Mouse (Mus musculus): ENCODE data around the gene Ppp2r2c. TPM values are rescaled to one million over a fixed set of nuclear protein-coding genes. Genes with fewer than 3 reads are reported as not detected.

The Ppp2r2c gene
- polyA plus RNA-seq, 1 experiment from 2014 or later = 0.19 TPM

DNA sequence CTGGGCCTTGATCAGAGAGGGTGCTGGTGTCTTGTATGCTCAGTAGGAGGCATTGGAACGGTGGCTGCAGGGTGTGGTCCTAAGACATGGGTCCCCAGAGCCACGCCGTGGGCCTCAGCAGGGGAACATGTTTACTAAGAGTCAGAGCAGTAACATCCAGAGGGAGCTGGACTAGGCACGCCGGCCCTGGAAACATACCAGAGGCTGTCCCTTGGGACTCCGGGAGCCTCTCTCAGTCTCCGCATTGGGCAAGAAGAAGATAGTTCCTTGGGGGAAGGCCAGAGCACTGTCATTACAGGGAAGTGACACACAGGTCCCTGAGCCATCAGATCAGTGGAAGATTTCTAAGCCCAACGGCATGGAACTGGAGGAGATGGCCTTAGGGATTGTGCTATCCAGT is 36.9 kb downstream of the Ppp2r2c start:
- no peak for ATAC-seq (replicated peaks; ENCODE audit: insufficient number of reproducible peaks, low FRiP score, low TSS enrichment)
- Histone ChIP-seq H3K9me3 (replicated peaks; ENCODE audit: control insufficient read depth, low read length) (no peaks in the 10 kb centered on the region), H3K36me3 (ENCODE audit: control insufficient read depth, insufficient read depth, low read length) (no peaks in the 10 kb centered on the region), H3K4me3 (ENCODE audit: low read depth, low read length) (no peak overlapping the region), H3K4me2 (no peak overlapping the region), H3K9ac (ENCODE audit: low read depth, low read length) (no peak overlapping the region), H3K4me1 (ENCODE audit: control insufficient read depth, insufficient read depth, low read length) (no peaks in the 10 kb centered on the region), H3K27me3 (ENCODE audit: control insufficient read depth, insufficient read depth, low read length) (no peaks in the 10 kb centered on the region), H3K27ac (ENCODE audit: low read depth, low read length) (no peak overlapping the region)
- 71% methylated on average over 8 of the region's 8 CpGs for WGBS (ENCODE audit: insufficient replicate concordance)

GRCm38 (mm10) chr5:36907695-36908094 is 39.4 kb downstream of the Ppp2r2c start:
- Histone ChIP-seq H3K9me3 (replicated peaks; ENCODE audit: control insufficient read depth, low read length) (no peaks in the 10 kb centered on the region), H3K4me3 (ENCODE audit: low read depth, low read length) (no peak overlapping the region), H3K4me2 (no peak overlapping the region), H3K4me1 (ENCODE audit: control insufficient read depth, insufficient read depth, low read length) (no peaks in the 10 kb centered on the region), H3K36me3 (ENCODE audit: control insufficient read depth, insufficient read depth, low read length) (no peaks in the 10 kb centered on the region), H3K9ac (ENCODE audit: low read depth, low read length) (no peak overlapping the region), H3K27ac (ENCODE audit: low read depth, low read length) (no peak overlapping the region), H3K27me3 (ENCODE audit: control insufficient read depth, insufficient read depth, low read length) (peaks cover 15% of the 10 kb centered on the region)
- no peak for ATAC-seq (replicated peaks; ENCODE audit: insufficient number of reproducible peaks, low FRiP score, low TSS enrichment)
- WGBS (ENCODE audit: insufficient replicate concordance) = 60% methylated on average over 10 of the region's 10 CpGs

GRCm38 (mm10) chr5:36909545-36909944 is 41.2 kb downstream of the Ppp2r2c start:
- Histone ChIP-seq H3K36me3 (ENCODE audit: control insufficient read depth, insufficient read depth, low read length) (no peaks in the 10 kb centered on the region), H3K27me3 (ENCODE audit: control insufficient read depth, insufficient read depth, low read length) (peaks cover 19% of the 10 kb centered on the region), H3K9me3 (replicated peaks; ENCODE audit: control insufficient read depth, low read length) (no peaks in the 10 kb centered on the region), H3K27ac (ENCODE audit: low read depth, low read length) (no peak overlapping the region), H3K4me3 (ENCODE audit: low read depth, low read length) (no peak overlapping the region), H3K4me2 (no peak overlapping the region), H3K9ac (ENCODE audit: low read depth, low read length) (no peak overlapping the region), H3K4me1 (ENCODE audit: control insufficient read depth, insufficient read depth, low read length) (no peaks in the 10 kb centered on the region)
- WGBS (ENCODE audit: insufficient replicate concordance) = 75% methylated on average over 21 of the region's 21 CpGs
- ATAC-seq (replicated peaks; ENCODE audit: insufficient number of reproducible peaks, low FRiP score, low TSS enrichment) = no peak

DNA sequence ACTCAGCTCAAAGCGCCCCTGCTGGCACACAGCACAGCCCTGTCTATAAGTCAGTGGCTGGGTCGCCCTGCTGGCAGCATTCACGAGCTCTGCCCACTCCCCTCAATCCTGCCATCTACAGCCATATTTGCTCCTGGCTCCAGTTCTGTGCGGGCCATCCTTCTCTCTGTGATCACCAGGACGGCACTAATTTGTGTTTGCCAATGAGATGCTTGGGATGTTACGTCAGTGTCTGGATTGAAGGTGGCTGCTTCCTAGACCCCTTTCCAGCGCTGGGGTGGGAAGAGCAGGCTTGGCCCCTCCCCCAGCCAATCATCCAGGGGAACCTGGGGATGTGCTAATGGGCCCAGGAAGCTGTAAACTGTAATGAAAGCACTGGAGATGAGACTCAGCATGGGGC is 42.7 kb downstream of the Ppp2r2c start:
- Histone ChIP-seq H3K4me3 (ENCODE audit: low read depth, low read length) (no peak overlapping the region), H3K4me1 (ENCODE audit: control insufficient read depth, insufficient read depth, low read length) (no peaks in the 10 kb centered on the region), H3K9ac (ENCODE audit: low read depth, low read length) (no peak overlapping the region), H3K27ac (ENCODE audit: low read depth, low read length) (no peak overlapping the region), H3K36me3 (ENCODE audit: control insufficient read depth, insufficient read depth, low read length) (no peaks in the 10 kb centered on the region), H3K27me3 (ENCODE audit: control insufficient read depth, insufficient read depth, low read length) (peaks cover 19% of the 10 kb centered on the region), H3K9me3 (replicated peaks; ENCODE audit: control insufficient read depth, low read length) (no peaks in the 10 kb centered on the region), H3K4me2 (no peak overlapping the region)
- WGBS (ENCODE audit: insufficient replicate concordance) = 17% methylated on average over 7 of the region's 7 CpGs
- no peak for ATAC-seq (replicated peaks; ENCODE audit: insufficient number of reproducible peaks, low FRiP score, low TSS enrichment)

GRCm38 (mm10) chr5:36911759-36912352 is 43.5 kb downstream of the Ppp2r2c start:
- H3K27me3 ChIP-seq (ENCODE audit: control insufficient read depth, insufficient read depth, low read length) = peaks cover 19% of the 10 kb centered on the region
- no peak overlapping the region for H3K4me3 ChIP-seq (ENCODE audit: low read depth, low read length)
- H3K4me1 ChIP-seq (ENCODE audit: control insufficient read depth, insufficient read depth, low read length) = no peaks in the 10 kb centered on the region
- no peak overlapping the region for H3K9ac ChIP-seq (ENCODE audit: low read depth, low read length)
- H3K4me2 ChIP-seq = no peak overlapping the region
- 53% methylated on average over 11 of the region's 11 CpGs for WGBS (ENCODE audit: insufficient replicate concordance)
- ATAC-seq (replicated peaks; ENCODE audit: insufficient number of reproducible peaks, low FRiP score, low TSS enrichment) = no peak
- H3K27ac ChIP-seq (ENCODE audit: low read depth, low read length) = no peak overlapping the region
- no peaks in the 10 kb centered on the region for H3K9me3 ChIP-seq (replicated peaks; ENCODE audit: control insufficient read depth, low read length)
- H3K36me3 ChIP-seq (ENCODE audit: control insufficient read depth, insufficient read depth, low read length) = no peaks in the 10 kb centered on the region

DNA sequence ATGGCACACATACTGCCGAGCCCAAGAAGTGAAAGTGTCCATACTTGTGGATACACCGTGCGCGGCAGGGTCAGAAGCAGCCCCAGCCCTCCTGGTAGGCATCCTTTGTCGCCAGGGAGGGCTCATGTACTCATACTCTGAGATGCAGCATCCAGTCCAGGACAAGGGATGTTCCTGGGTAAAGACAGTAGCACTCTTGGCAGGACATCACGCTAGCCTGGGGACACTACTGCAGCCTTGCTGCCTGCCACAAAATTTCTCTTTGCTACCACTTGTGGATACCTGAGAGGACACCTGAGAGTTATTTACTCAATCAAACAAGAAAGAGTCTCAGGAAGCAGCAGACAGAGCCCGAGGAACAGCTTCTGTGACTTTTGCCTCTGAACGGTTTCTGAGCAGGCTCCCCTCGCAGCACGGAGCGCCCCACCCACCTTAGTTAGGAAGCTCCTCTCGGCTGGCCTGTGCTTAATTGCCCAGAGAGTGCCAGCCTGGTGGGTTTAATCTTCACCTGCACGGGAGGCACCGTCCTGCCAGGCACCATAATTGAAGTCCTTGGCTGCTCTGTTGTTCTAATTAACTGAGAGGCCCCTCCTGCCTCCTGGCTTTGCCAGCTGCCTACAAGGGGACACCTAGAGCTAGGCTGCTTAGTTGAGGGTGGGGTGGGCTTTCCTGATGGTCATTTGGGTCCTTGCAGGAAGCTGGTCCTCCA is 44.4 kb downstream of the Ppp2r2c start:
- Histone ChIP-seq H3K9me3 (replicated peaks; ENCODE audit: control insufficient read depth, low read length) (no peaks in the 10 kb centered on the region), H3K4me1 (ENCODE audit: control insufficient read depth, insufficient read depth, low read length) (no peaks in the 10 kb centered on the region), H3K27ac (ENCODE audit: low read depth, low read length) (no peak overlapping the region), H3K27me3 (ENCODE audit: control insufficient read depth, insufficient read depth, low read length) (peaks cover 22% of the 10 kb centered on the region), H3K4me2 (no peak overlapping the region), H3K4me3 (ENCODE audit: low read depth, low read length) (no peak overlapping the region), H3K9ac (ENCODE audit: low read depth, low read length) (no peak overlapping the region), H3K36me3 (ENCODE audit: control insufficient read depth, insufficient read depth, low read length) (no peaks in the 10 kb centered on the region)
- ATAC-seq (replicated peaks; ENCODE audit: insufficient number of reproducible peaks, low FRiP score, low TSS enrichment) = no peak
- WGBS (ENCODE audit: insufficient replicate concordance) = 52% methylated on average over 14 of the region's 14 CpGs

GRCm38 (mm10) chr5:36915256-36915655 is 46.9 kb downstream of the Ppp2r2c start:
- Histone ChIP-seq H3K9me3 (replicated peaks; ENCODE audit: control insufficient read depth, low read length) (no peaks in the 10 kb centered on the region), H3K4me2 (no peak overlapping the region), H3K27ac (ENCODE audit: low read depth, low read length) (no peak overlapping the region), H3K27me3 (ENCODE audit: control insufficient read depth, insufficient read depth, low read length) (peaks cover 22% of the 10 kb centered on the region), H3K36me3 (ENCODE audit: control insufficient read depth, insufficient read depth, low read length) (no peaks in the 10 kb centered on the region), H3K9ac (ENCODE audit: low read depth, low read length) (no peak overlapping the region), H3K4me3 (ENCODE audit: low read depth, low read length) (no peak overlapping the region), H3K4me1 (ENCODE audit: control insufficient read depth, insufficient read depth, low read length) (no peaks in the 10 kb centered on the region)
- WGBS (ENCODE audit: insufficient replicate concordance) = 45% methylated on average over 3 of the region's 3 CpGs
- ATAC-seq (replicated peaks; ENCODE audit: insufficient number of reproducible peaks, low FRiP score, low TSS enrichment) = no peak

GRCm38 (mm10) chr5:36916581-36916980 is 48.3 kb downstream of the Ppp2r2c start:
- Histone ChIP-seq H3K9me3 (replicated peaks; ENCODE audit: control insufficient read depth, low read length) (no peaks in the 10 kb centered on the region), H3K4me2 (no peak overlapping the region), H3K27ac (ENCODE audit: low read depth, low read length) (no peak overlapping the region), H3K4me1 (ENCODE audit: control insufficient read depth, insufficient read depth, low read length) (no peaks in the 10 kb centered on the region), H3K27me3 (ENCODE audit: control insufficient read depth, insufficient read depth, low read length) (peaks cover 15% of the 10 kb centered on the region), H3K36me3 (ENCODE audit: control insufficient read depth, insufficient read depth, low read length) (no peaks in the 10 kb centered on the region), H3K9ac (ENCODE audit: low read depth, low read length) (no peak overlapping the region), H3K4me3 (ENCODE audit: low read depth, low read length) (no peak overlapping the region)
- ATAC-seq (replicated peaks; ENCODE audit: insufficient number of reproducible peaks, low FRiP score, low TSS enrichment) = no peak
- WGBS (ENCODE audit: insufficient replicate concordance) = 80% methylated on average over 4 of the region's 4 CpGs

DNA sequence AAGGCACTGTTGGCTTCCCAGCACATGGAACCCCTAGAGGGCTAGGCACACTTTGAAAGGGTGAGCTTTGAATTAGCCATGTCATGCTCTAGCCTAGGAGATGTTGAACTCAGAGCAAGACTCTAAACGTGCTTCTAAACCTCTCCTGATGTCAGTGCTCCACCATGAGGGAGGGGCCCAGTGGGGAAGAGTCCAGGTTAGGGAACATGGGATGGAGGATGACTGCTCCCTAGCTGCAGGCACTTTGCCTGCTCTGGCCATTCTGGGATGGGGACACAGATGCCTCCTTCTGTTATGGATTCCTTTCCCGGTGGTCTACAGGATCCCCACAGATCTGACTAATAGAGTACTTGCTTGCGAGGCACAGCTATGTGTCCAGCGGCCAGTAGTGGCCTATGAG is 48.9 kb downstream of the Ppp2r2c start:
- Histone ChIP-seq H3K9ac (ENCODE audit: low read depth, low read length) (no peak overlapping the region), H3K4me1 (ENCODE audit: control insufficient read depth, insufficient read depth, low read length) (peaks cover 1% of the 10 kb centered on the region; the same call in 1 of the 2 replicates), H3K36me3 (ENCODE audit: control insufficient read depth, insufficient read depth, low read length) (no peaks in the 10 kb centered on the region), H3K9me3 (replicated peaks; ENCODE audit: control insufficient read depth, low read length) (no peaks in the 10 kb centered on the region), H3K4me2 (no peak overlapping the region), H3K4me3 (ENCODE audit: low read depth, low read length) (no peak overlapping the region), H3K27ac (ENCODE audit: low read depth, low read length) (no peak overlapping the region), H3K27me3 (ENCODE audit: control insufficient read depth, insufficient read depth, low read length) (peaks cover 11% of the 10 kb centered on the region)
- no peak for ATAC-seq (replicated peaks; ENCODE audit: insufficient number of reproducible peaks, low FRiP score, low TSS enrichment)
- WGBS (ENCODE audit: insufficient replicate concordance) = 78% methylated on average over 4 of the region's 4 CpGs

Measured in heart, embryonic 11.5 days (tissue).